Mouse (Mus musculus) bone marrow, adult 2 months (tissue): ENCODE results near the gene Nrip1.

Experiments used
- CTCF ChIP-seq: fragments of 200-500 bp; IDR thresholded peaks from 2 replicates; pipeline ENCODE4 v1.5.1; 2011; ENCODE audit warnings: low read length, control low read depth; ENCODE audit not compliant: control insufficient read depth, insufficient read depth
- POLR2A ChIP-seq: fragments of 200-500 bp; IDR thresholded peaks from 2 replicates; pipeline ENCODE4 v1.6.1; 2011; ENCODE audit warnings: low read depth, mild to moderate bottlenecking, control low read depth, low read length, borderline replicate concordance; ENCODE audit not compliant: control insufficient read depth

DNA sequence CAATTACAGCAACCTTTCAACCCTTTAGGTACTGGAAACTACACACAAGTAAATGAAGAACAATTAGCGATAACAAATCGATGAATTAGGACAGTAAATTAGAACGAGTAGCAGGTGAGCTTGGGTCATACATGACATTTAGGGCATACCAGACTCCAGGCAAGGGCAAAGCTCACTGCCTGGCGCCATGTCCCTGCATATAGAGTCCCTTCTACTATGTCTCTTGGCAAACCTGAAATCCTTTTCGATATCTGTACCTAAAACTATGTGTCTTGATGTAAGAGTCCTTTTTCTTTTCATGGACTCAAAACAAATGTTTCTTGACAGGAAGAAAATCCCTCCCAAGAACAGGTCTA is 53.5 kb downstream of the Nrip1 start:
- TF ChIP-seq POLR2A: no peak
- TF ChIP-seq CTCF: no peak
